Mouse (Mus musculus): ENCODE data around the gene Prr12. TPM values are rescaled to one million over a fixed set of nuclear protein-coding genes. Genes with fewer than 3 reads are reported as not detected.

Prr12 gene
- polyA plus RNA-seq, 1 experiment from 2014 or later: 18.5 TPM

DNA sequence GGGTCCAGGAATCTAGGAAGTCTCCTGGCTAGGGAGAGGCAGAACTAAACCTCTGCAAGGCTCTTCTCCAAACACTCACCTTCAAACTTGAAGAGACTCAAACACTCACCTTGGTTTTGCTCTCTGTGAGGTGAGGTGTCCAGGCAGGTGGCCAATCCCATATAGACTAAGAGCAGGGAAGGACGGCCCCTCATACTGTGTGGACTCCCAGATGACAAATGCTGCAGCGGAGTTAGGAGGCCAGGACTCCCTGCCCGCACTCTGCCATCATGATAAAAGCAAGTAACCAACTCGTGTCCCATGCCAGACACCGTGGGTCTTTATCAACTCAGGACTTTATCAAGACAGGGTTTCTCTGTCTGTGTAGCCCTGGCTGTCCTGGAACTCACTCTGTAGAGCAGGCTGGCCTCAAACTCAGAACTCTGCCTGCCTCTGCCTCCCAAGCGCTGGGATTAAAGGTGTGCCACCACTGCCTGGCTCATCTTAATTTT is 8.0 kb upstream of the Prr12 start:
- H3K4me1 ChIP-seq (ENCODE audit: control insufficient read depth, insufficient read depth, low read length): peaks cover 18% of the 10 kb centered on the region; the same call in 1 of the 2 replicates
- no peak for ATAC-seq (ENCODE audit: insufficient number of reproducible peaks, low FRiP score, low TSS enrichment, low read depth)
- no peaks in the 10 kb centered on the region for H3K9me3 ChIP-seq (ENCODE audit: control insufficient read depth, low read length)
- H3K27ac ChIP-seq (replicated peaks; ENCODE audit: low read depth, low read length): no peak overlapping the region
- no peak overlapping the region for H3K4me3 ChIP-seq (ENCODE audit: low read depth, low read length)
- H3K36me3 ChIP-seq (ENCODE audit: control insufficient read depth, insufficient read depth, low read length): 0 out of 2 replicates have a peak, but pooled peaks cover 2% of the 10 kb centered on the region
- peak overlapping the region; percentile 44; the same call in 1 of the 2 replicates for H3K4me2 ChIP-seq (ENCODE audit: low read depth, severe bottlenecking)
- H3K9ac ChIP-seq (ENCODE audit: low read length): no peak overlapping the region
- no peak for DNase-seq (ENCODE audit: low spot score)
- no peaks in the 10 kb centered on the region for H3K27me3 ChIP-seq (ENCODE audit: control insufficient read depth, insufficient read depth, low read length)
- WGBS: 91% methylated on average over 6 of the region's 6 CpGs

DNA sequence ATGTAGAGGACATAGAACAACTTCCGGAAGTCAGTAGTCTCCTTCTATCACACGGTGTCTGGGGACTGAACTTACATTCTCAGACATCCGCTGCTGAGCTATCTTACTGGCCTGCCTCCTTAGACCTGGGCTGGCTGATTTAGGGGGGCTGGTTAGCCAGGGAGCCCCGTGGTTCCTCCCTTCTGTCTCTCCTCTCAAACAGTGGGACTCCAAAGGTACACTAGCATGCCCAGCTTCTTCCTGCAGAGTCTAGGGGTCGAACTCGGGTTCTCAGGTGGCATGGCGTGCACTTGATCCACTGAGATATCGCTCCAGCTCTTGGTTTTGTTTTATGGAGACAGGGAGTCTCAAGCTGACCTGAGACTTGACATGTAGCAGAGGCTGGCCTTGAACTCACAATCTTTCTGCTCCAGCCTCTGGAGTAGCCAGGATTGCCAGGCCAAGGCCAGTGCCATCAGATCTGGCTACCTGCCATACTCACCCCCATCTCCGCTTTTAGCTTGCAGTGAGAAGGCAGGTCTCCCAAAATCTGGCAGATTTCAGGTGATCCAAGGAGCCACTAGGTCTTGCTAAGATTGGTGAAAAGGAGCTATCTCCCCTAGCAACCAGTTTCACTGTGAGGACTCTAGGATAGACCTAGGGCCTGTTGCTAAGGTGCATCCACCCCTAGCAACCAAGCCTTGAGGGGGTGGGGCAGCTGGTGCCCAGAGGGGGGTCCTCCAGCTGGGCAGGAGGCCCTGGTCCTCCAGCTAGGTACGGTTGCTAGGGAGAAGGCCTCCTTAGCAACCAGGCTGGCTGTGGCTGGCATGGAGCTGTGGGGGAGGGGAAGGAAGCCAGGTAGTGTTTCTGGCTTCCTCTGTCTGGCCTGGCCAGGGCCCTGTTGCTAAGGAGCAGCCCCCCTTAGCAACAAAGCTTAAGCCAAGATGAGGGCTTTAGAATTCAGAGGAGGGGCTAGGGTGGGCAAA is 6.2 kb upstream of the Prr12 start:
- Histone ChIP-seq H3K9ac (ENCODE audit: low read length) (0 out of 2 replicates have a peak overlapping the region, but pooled peaks have one; percentile 9), H3K36me3 (ENCODE audit: control insufficient read depth, insufficient read depth, low read length) (0 out of 2 replicates have a peak, but pooled peaks cover 2% of the 10 kb centered on the region), H3K27ac (replicated peaks; ENCODE audit: low read depth, low read length) (peak overlapping the region; percentile 47; the same call in 1 of the 2 replicates), H3K9me3 (ENCODE audit: control insufficient read depth, low read length) (no peaks in the 10 kb centered on the region), H3K4me2 (ENCODE audit: low read depth, severe bottlenecking) (peak overlapping the region; percentile 25; the same call in 1 of the 2 replicates), H3K4me3 (ENCODE audit: low read depth, low read length) (0 out of 2 replicates have a peak overlapping the region, but pooled peaks have one; percentile 3), H3K27me3 (ENCODE audit: control insufficient read depth, insufficient read depth, low read length) (no peaks in the 10 kb centered on the region), H3K4me1 (ENCODE audit: control insufficient read depth, insufficient read depth, low read length) (peaks cover 18% of the 10 kb centered on the region; the same call in 1 of the 2 replicates)
- peak; percentile 67 for DNase-seq (ENCODE audit: low spot score)
- WGBS: 79% methylated on average over 10 of the region's 10 CpGs
- ATAC-seq (ENCODE audit: insufficient number of reproducible peaks, low FRiP score, low TSS enrichment, low read depth): peak; percentile 14; the same call in 1 of the 2 replicates

DNA sequence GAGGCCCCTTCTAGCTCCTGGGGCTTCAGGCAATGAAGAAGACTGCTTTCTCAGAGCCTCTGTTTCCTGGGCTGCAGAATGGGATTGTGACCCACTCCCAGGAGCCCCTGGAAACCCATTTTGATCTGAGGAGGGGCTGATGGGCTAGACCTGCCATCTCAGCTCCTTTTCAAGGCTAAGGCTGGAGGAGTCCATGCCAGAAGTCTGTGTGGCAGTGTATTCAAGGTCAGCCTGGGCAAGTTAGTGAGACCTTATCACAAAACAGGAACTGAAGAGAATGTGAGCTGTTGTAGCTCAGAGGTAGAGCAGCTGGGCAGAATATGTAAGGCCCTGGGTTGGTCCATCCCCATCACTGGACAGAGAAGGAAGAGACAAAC is 4.3 kb upstream of the Prr12 start:
- H3K9me3 ChIP-seq (ENCODE audit: control insufficient read depth, low read length): no peaks in the 10 kb centered on the region
- peaks cover 17% of the 10 kb centered on the region; the same call in 1 of the 2 replicates for H3K4me1 ChIP-seq (ENCODE audit: control insufficient read depth, insufficient read depth, low read length)
- H3K4me3 ChIP-seq (ENCODE audit: low read depth, low read length): no peak overlapping the region
- no peaks in the 10 kb centered on the region for H3K27me3 ChIP-seq (ENCODE audit: control insufficient read depth, insufficient read depth, low read length)
- no peak for ATAC-seq (ENCODE audit: insufficient number of reproducible peaks, low FRiP score, low TSS enrichment, low read depth)
- no peak overlapping the region for H3K9ac ChIP-seq (ENCODE audit: low read length)
- DNase-seq (ENCODE audit: low spot score): no peak
- 0 out of 2 replicates have a peak, but pooled peaks cover 2% of the 10 kb centered on the region for H3K36me3 ChIP-seq (ENCODE audit: control insufficient read depth, insufficient read depth, low read length)
- no peak overlapping the region for H3K27ac ChIP-seq (replicated peaks; ENCODE audit: low read depth, low read length)
- H3K4me2 ChIP-seq (ENCODE audit: low read depth, severe bottlenecking): no peak overlapping the region

DNA sequence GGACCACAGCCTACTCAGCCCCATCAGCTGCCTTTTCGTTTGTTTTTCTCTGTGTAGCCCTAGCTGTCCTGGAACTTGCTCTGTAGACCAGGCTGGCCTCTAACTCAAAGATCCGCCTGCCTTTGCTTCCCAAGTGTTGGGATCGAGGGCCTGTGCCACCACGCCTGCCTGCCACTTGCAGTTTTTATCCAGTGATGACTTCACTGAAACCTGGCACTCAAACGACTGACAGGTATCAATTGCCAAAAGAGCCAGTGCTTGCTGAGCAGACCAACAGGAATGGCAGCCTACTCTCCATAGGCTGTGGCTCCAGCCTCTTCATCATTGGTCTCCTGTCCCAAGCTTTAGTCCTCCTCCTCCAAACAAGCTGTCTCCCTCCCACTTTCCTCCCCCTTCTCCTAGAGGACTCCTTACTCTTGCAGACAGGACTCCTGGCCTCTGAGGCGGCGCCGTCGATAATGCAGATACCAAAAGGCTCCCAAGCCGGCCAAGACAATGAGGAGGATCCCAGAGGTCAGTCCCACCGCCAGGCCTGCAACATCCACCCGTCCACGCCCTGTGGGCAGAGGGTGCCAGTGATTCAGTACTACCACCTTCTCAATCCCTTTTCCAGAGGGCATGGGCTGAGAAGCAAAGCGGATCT is 3.8 kb upstream of the Prr12 start:
- no peak overlapping the region for H3K27ac ChIP-seq (replicated peaks; ENCODE audit: low read depth, low read length)
- peaks cover 19% of the 10 kb centered on the region for H3K4me1 ChIP-seq (ENCODE audit: control insufficient read depth, insufficient read depth, low read length)
- no peak for DNase-seq (ENCODE audit: low spot score)
- no peaks in the 10 kb centered on the region for H3K9me3 ChIP-seq (ENCODE audit: control insufficient read depth, low read length)
- H3K36me3 ChIP-seq (ENCODE audit: control insufficient read depth, insufficient read depth, low read length): 0 out of 2 replicates have a peak, but pooled peaks cover 2% of the 10 kb centered on the region
- no peak overlapping the region for H3K4me2 ChIP-seq (ENCODE audit: low read depth, severe bottlenecking)
- WGBS: 69% methylated on average over 14 of the region's 14 CpGs
- H3K9ac ChIP-seq (ENCODE audit: low read length): no peak overlapping the region
- H3K4me3 ChIP-seq (ENCODE audit: low read depth, low read length): no peak overlapping the region
- H3K27me3 ChIP-seq (ENCODE audit: control insufficient read depth, insufficient read depth, low read length): no peaks in the 10 kb centered on the region
- no peak for ATAC-seq (ENCODE audit: insufficient number of reproducible peaks, low FRiP score, low TSS enrichment, low read depth)

DNA sequence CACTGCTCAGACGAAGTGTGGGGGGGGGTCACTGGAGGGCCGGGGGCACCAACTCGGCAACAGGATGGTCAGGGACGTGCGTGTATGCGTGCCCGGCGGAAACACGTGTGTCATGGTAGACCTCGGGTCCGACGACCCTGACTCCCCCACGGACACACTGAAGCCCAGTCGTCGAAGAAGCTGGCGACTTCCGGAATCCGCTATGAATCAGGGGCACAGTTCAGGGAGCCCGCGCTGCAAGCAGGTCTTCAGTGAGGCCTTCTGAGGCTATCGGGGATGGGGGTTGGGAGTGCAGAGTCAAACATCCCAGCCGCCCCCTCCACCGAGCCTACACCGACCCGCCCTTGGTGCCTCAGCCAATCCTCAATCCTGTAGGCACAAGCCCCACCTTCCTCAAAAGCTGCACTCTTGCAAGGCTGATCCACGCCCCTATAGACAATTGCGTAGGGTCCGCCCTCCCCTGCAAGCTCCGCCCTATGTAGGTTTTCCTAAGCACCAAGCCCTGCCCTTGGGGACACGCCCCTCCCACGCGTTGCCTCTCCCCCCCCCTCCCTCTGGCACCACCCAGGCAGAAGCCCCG is 1.3 kb upstream of the Prr12 start:
- 0% methylated on average over 33 of the region's 33 CpGs for WGBS

DNA sequence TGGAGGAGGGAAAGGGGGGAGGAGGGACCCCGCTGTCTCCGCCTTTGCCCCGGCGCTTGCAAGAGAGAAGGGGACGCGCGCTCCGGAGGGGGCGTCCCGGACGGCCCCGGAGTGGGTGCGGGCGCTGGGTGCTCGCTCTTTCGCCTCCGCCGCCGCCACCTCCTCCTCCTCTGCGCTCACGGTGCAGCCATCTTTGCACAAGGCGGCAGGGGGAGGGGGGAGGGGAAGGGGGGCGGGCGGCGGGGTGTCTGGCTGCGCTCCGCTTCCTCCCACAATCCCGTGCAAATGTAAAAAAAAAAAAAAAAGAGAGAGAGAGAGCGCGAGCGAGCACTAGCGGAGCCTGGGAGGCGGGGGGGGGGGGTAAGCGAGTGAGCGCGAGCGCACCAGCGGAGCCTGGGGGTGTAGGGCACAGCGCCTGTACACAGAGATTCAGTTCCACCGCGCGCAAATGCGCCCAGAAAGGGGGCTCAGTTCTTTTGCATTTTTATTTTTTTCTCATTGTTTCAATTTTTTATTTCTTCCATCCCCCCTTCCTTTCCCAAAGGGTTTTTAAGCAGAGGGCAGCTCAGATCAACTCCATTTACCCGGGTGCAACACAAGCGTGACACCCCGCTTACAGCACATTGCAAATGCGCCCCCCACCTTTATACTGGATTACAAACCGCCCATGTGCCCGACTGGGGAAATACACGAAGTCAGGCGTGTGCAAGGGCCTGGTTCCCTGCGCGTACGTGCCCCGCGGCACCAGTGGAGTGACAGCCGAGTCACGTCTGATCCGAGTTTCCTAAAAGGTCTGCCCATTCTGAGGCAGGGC is 643 bp upstream of the Prr12 start:
- ATAC-seq (ENCODE audit: insufficient number of reproducible peaks, low FRiP score, low TSS enrichment, low read depth) (peak; percentile 31), DNase-seq (ENCODE audit: low spot score) (peak; percentile 83)
- peak overlapping the region; percentile 95 for H3K4me2 ChIP-seq (ENCODE audit: low read depth, severe bottlenecking)
- no peaks in the 10 kb centered on the region for H3K9me3 ChIP-seq (ENCODE audit: control insufficient read depth, low read length)
- H3K36me3 ChIP-seq (ENCODE audit: control insufficient read depth, insufficient read depth, low read length): peaks cover 19% of the 10 kb centered on the region
- H3K27me3 ChIP-seq (ENCODE audit: control insufficient read depth, insufficient read depth, low read length): no peaks in the 10 kb centered on the region
- peak overlapping the region; percentile 99 for H3K27ac ChIP-seq (replicated peaks; ENCODE audit: low read depth, low read length)
- WGBS: under 1% methylated on average over 25 of the region's 59 CpGs
- peaks cover 10% of the 10 kb centered on the region for H3K4me1 ChIP-seq (ENCODE audit: control insufficient read depth, insufficient read depth, low read length)
- H3K4me3 ChIP-seq (ENCODE audit: low read depth, low read length): peak overlapping the region; percentile 96
- peak overlapping the region; percentile 95 for H3K9ac ChIP-seq (ENCODE audit: low read length)

More for the DNA sequence above, 1.3 kb upstream of the Prr12 start:
- peaks cover 15% of the 10 kb centered on the region for H3K36me3 ChIP-seq (ENCODE audit: control insufficient read depth, insufficient read depth, low read length)
- H3K4me3 ChIP-seq (ENCODE audit: low read depth, low read length): peak overlapping the region; percentile 96
- H3K4me1 ChIP-seq (ENCODE audit: control insufficient read depth, insufficient read depth, low read length): peaks cover 12% of the 10 kb centered on the region
- DNase-seq (ENCODE audit: low spot score) (peak; percentile 94), ATAC-seq (ENCODE audit: insufficient number of reproducible peaks, low FRiP score, low TSS enrichment, low read depth) (peak; percentile 95)
- peak overlapping the region; percentile 95 for H3K9ac ChIP-seq (ENCODE audit: low read length)
- peak overlapping the region; percentile 95 for H3K4me2 ChIP-seq (ENCODE audit: low read depth, severe bottlenecking)
- H3K27ac ChIP-seq (replicated peaks; ENCODE audit: low read depth, low read length): peak overlapping the region; percentile 99
- no peaks in the 10 kb centered on the region for H3K27me3 ChIP-seq (ENCODE audit: control insufficient read depth, insufficient read depth, low read length)
- H3K9me3 ChIP-seq (ENCODE audit: control insufficient read depth, low read length): no peaks in the 10 kb centered on the region

DNA sequence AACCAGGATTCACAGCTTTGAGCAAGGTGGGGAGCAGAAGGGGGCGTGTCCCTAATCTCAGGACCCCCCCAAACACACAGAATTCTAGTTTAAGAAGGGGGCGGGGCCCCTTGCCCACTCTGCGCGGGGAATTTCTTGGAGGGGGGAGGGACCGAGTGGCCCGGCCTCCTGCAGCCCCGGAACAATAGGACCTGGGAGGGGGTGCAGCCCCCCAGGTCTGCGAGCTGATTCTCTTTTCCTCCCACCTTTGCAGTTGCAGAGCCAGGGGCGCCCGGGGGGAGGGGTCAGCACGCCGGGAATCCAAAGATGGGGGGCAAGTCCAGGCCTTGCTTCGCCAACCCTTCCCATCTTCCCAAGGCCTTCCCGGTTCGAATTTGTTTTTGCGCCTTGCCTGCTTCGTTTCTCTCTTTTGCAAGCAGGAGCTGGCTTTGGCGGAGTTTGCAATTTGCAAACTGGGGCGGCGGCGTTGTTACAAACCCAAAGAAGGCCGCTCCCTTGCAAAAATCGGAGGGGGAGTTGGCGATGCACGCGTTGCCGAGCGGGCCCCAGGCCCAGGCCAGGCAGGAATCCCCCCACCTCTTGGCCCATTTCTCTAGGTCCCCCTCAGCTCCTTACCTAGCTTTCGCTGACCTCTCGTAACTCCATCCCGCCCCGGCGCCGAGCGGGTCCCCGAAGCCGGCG is 360 bp downstream of the Prr12 start:
- Histone ChIP-seq H3K4me1 (ENCODE audit: control insufficient read depth, insufficient read depth, low read length) (peaks cover 10% of the 10 kb centered on the region), H3K27ac (replicated peaks; ENCODE audit: low read depth, low read length) (peak overlapping the region; percentile 99), H3K27me3 (ENCODE audit: control insufficient read depth, insufficient read depth, low read length) (no peaks in the 10 kb centered on the region), H3K4me2 (ENCODE audit: low read depth, severe bottlenecking) (peak overlapping the region; percentile 95), H3K4me3 (ENCODE audit: low read depth, low read length) (peak overlapping the region; percentile 96), H3K9ac (ENCODE audit: low read length) (peak overlapping the region; percentile 95), H3K9me3 (ENCODE audit: control insufficient read depth, low read length) (no peaks in the 10 kb centered on the region), H3K36me3 (ENCODE audit: control insufficient read depth, insufficient read depth, low read length) (peaks cover 29% of the 10 kb centered on the region)
- WGBS: 0% methylated on average over 38 of the region's 38 CpGs
- DNase-seq (ENCODE audit: low spot score): no peak
- no peak for ATAC-seq (ENCODE audit: insufficient number of reproducible peaks, low FRiP score, low TSS enrichment, low read depth)
